9 mouse cellular contexts compared by ENCODE assay signal in genomic region chr15:49065875-49066274, GRCm38 (mm10).
A peak's percentile ranks its signal among the peaks of the same experiment; 100 is the strongest.
DNase-seq lines count a peak whose midpoint lies in the region; ATAC-seq lines count a peak whose summit lies in the region.
"Had no signal": no experiment of that assay in that cellular context is flagged by ENCODE, and none has a peak within 500 bp of the region (broad histone marks: within the 10 kb centered on the region; RNA-seq: fewer than 3 reads in every experiment).

No protein-coding gene starts in this region.

- intact Hi-C loops in left cerebral cortex, postnatal 4 days (cut with DNase I) = no loop called here

- no peak overlapping the region for H3K9ac ChIP-seq in kidney, embryonic 14.5 days (ENCODE audit: low read depth, low read length)
- H3K9ac ChIP-seq in forebrain, embryonic 12.5 days = no peak overlapping the region
- H3K9ac ChIP-seq: liver, embryonic 14.5 days had no signal

- H3K9me3 ChIP-seq in kidney, embryonic 14.5 days (ENCODE audit: control insufficient read depth, low read length) = no peaks in the 10 kb centered on the region
- no peaks in the 10 kb centered on the region for H3K9me3 ChIP-seq in forebrain, embryonic 12.5 days

- H3K36me3 ChIP-seq in kidney, embryonic 14.5 days (ENCODE audit: control insufficient read depth, insufficient read depth, low read length) = no peaks in the 10 kb centered on the region
- H3K36me3 ChIP-seq in forebrain, embryonic 12.5 days (replicated peaks) = no peaks in the 10 kb centered on the region

- H3K4me2 ChIP-seq in kidney, embryonic 14.5 days (replicated peaks; ENCODE audit: low read depth, low read length) = no peak overlapping the region
- no peak overlapping the region for H3K4me2 ChIP-seq in forebrain, embryonic 12.5 days

- H3K27me3 ChIP-seq in kidney, embryonic 14.5 days (ENCODE audit: control insufficient read depth, insufficient read depth, low read length) = no peaks in the 10 kb centered on the region
- H3K27me3 ChIP-seq in forebrain, embryonic 12.5 days = no peaks in the 10 kb centered on the region

- peak; percentile 8 for DNase-seq in cerebellum, adult 11 months
- DNase-seq in adrenal gland, postnatal 25 days = peak; percentile 90
- peak; percentile 80 for DNase-seq in gastrocnemius, postnatal 10 days
- peak; percentile 82 for DNase-seq in left cerebral cortex, postnatal 4 days
- peak; percentile 13 for DNase-seq in right cerebral cortex, postnatal 4 days

- no peak overlapping the region for H3K27ac ChIP-seq in kidney, embryonic 14.5 days (ENCODE audit: low read depth, low read length)
- no peak overlapping the region for H3K27ac ChIP-seq in forebrain, embryonic 12.5 days
- H3K27ac ChIP-seq: liver, embryonic 14.5 days had no signal

- H3K4me1 ChIP-seq in kidney, embryonic 14.5 days (ENCODE audit: control insufficient read depth, insufficient read depth, low read length) = no peaks in the 10 kb centered on the region
- no peaks in the 10 kb centered on the region for H3K4me1 ChIP-seq in forebrain, embryonic 12.5 days

- no peak for ATAC-seq in cerebellum, adult (ENCODE audit: insufficient number of reproducible peaks, low FRiP score, low TSS enrichment)
- peak; percentile 86; the same call in 1 of the 2 replicates for ATAC-seq in kidney, embryonic 14.5 days (ENCODE audit: low FRiP score, low TSS enrichment)
- ATAC-seq in forebrain, embryonic 12.5 days (ENCODE audit: low FRiP score) = no peak

- H3K4me3 ChIP-seq in kidney, embryonic 14.5 days (ENCODE audit: low read length) = no peak overlapping the region
- H3K4me3 ChIP-seq in forebrain, embryonic 12.5 days (replicated peaks) = no peak overlapping the region

Comparison
In these comparisons a context has a peak if more than half of its experiments do, and no peak if none do; other contexts are left out.
1. DNase-seq: peak in every context shown above with its lines; median percentile 90 in adrenal gland, postnatal 25 days; 82 in left cerebral cortex, postnatal 4 days; 80 in gastrocnemius, postnatal 10 days; 13 in right cerebral cortex, postnatal 4 days; 8 in cerebellum, adult 11 months.